Mouse (Mus musculus) hindbrain, embryonic 12.5 days (tissue): Measurements from ENCODE around the gene Prmt1. TPM values are rescaled to one million over a fixed set of nuclear protein-coding genes. Genes with fewer than 3 reads are reported as not detected.

ENCODE experiments used
- ATAC-seq: fragments of 200-750 bp; cut with Nextera tagmentation; 2 replicates; pipeline ENCODE4 v1.8.0; 2017; ENCODE audit warnings: moderate TSS enrichment; ENCODE audit not compliant: low FRiP score
- H3K27ac ChIP-seq: fragments of 300-500 bp; sonication (generic); 2 replicates; pipeline ENCODE4 v1.5.1; 2016; ENCODE audit warnings: mild to moderate bottlenecking
- H3K27me3 ChIP-seq: fragments of 300-500 bp; sonication (generic); 2 replicates; pipeline ENCODE4 v1.6.1; 2016; ENCODE audit warnings: mild to moderate bottlenecking
- H3K36me3 ChIP-seq: fragments of 300-500 bp; sonication (generic); 2 replicates; pipeline ENCODE4 v1.6.1; 2016; ENCODE audit warnings: mild to moderate bottlenecking
- H3K4me1 ChIP-seq: fragments of 300-500 bp; sonication (generic); 2 replicates; pipeline ENCODE4 v1.6.1; 2016
- H3K4me2 ChIP-seq: fragments of 300-500 bp; sonication (generic); replicated peaks from 2 replicates; pipeline ENCODE4 v1.6.1; 2016; ENCODE audit warnings: mild to moderate bottlenecking
- H3K4me3 ChIP-seq: fragments of 300-500 bp; sonication (generic); 2 replicates; pipeline ENCODE4 v1.5.1; 2016; ENCODE audit warnings: mild to moderate bottlenecking
- H3K9ac ChIP-seq: fragments of 300-500 bp; sonication (generic); 2 replicates; pipeline ENCODE4 v1.6.1; 2016; ENCODE audit warnings: mild to moderate bottlenecking, moderate library complexity
- H3K9me3 ChIP-seq: fragments of 300-500 bp; sonication (generic); replicated peaks from 2 replicates; pipeline ENCODE4 v1.6.1; 2016; ENCODE audit warnings: mild to moderate bottlenecking
- WGBS: fragments of 180-500 bp; shearing (Covaris S2); methylation state at CpG from one replicate; pipeline ENCODE4 v1.1.7; 2016; 5-methylcytosine and 5-hydroxymethylcytosine counted together
- polyA plus RNA-seq: library from polyadenylated mRNA; unstranded; fragments of >200 nt; fragmentation: Nextera tagmentation; extraction: Ambion mirVana; gene quantifications from 2 replicates; pipeline ENCODE4 v1.2.1, GENCODE M21; 2016

The Prmt1 gene
- polyA plus RNA-seq, 1 experiment from 2014 or later, result 566 TPM

DNA sequence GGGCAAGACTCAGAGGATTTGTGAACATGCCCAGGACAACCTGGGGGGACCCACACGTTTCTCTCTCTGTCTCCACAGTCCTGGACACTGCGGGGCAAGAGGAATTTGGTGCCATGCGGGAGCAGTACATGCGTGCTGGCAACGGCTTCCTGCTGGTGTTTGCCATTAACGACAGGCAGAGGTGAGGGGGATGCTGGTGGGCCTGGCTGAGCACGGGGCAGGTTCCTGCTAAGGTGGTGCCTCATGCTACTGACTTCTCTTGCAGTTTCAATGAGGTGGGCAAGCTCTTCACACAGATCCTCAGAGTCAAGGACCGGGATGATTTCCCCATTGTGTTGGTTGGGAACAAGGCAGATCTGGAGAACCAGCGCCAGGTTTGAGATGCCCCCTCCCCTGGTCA is 33.9 kb upstream of the Prmt1 start:
- no peak overlapping the region for H3K4me3 ChIP-seq
- H3K4me2 ChIP-seq, result no peak overlapping the region
- H3K27ac ChIP-seq, result no peak overlapping the region
- H3K27me3 ChIP-seq, result 0 out of 2 replicates have a peak, but pooled peaks cover 3% of the 10 kb centered on the region
- no peaks in the 10 kb centered on the region for H3K9me3 ChIP-seq
- peaks cover 20% of the 10 kb centered on the region for H3K4me1 ChIP-seq
- H3K36me3 ChIP-seq, result no peaks in the 10 kb centered on the region
- H3K9ac ChIP-seq, result no peak overlapping the region; the same call in 1 of the 2 replicates
- WGBS, result 79% methylated on average over 9 of the region's 9 CpGs
- ATAC-seq, result no peak

DNA sequence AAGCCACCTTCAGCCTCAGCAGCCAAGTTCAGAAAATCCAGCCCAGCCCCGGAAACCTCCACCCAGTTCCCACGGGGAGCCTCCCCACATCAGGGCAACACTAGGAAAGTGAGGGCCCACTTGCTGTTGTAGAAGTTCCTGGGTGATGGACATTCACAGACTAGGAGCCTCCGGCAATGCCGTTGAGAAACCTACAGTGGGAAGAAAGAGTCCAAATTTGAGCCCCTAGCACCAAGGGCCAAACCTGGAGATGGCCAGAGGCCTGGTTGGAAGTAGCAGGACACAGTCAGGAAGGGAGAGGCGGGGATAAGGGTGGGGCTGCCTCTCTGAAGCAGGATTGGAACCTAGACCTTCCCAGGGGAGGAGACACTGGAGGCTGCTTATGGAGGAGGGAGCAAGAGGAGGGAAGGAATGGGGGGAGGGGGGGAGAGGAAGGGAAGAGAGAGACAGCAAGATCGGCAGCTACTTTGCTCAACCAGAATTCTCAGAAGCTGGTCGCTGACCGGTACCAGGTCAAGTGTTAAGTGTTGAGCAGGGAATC is 32.7 kb upstream of the Prmt1 start:
- H3K27ac ChIP-seq, result no peak overlapping the region
- 44% methylated on average over 8 of the region's 8 CpGs for WGBS

DNA sequence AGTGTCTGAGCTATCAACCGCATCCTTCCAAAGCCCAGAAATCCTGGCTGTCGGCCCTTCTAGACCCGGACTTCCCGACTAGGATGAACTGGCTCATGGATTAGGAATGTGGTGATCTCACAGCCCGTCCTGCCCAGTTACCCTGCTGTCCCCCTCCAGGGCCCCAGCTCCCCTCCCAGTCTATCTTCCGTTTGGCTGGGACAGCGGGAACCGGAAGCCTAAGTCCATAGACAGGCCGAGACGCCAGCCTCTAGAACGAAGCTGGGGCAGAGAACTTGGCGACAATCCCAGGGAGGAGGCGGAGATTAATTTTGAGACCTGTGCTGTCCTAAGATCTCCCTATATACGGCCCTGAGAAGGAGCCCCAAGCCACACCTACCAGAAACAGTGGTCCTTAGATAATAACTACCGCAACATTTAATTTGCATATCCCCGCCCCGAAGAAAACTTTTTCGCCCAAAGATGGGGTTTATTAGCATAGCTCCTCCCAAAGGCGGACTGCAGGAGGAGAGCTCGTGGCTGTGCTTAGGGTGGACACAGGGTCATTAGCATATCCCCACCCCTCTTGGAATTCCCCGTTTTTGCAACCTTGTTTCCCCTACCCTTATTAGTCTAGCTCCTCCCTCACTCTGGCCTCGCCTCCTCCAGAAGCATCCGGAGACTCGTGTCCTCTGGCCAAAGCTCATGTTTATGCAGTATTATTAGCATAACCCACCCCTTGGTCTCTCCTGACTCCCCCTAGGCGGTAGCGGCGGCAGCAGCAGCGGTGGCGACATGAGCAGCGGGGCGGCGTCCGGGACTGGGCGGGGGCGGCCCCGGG is 31.1 kb upstream of the Prmt1 start, which contains the start of gene Rras:
TSS of gene Rras (plus strand) at position 720 of the 820 bp plus-strand sequence.
- Histone ChIP-seq H3K36me3 (peaks cover 10% of the 10 kb centered on the region), H3K4me1 (peaks cover 34% of the 10 kb centered on the region), H3K9me3 (no peaks in the 10 kb centered on the region), H3K4me3 (peak within 1 kb of the TSS; percentile 93), H3K27me3 (0 out of 2 replicates have a peak, but pooled peaks cover 3% of the 10 kb centered on the region), H3K27ac (peak within 1 kb of the TSS; percentile 85), H3K4me2 (peak within 1 kb of the TSS; percentile 86), H3K9ac (peak within 1 kb of the TSS; percentile 69)
- WGBS, result under 1% methylated on average over 35 of the region's 36 CpGs
- ATAC-seq, result peak; percentile 77

More for the DNA sequence above, 32.7 kb upstream of the Prmt1 start:
- no peak overlapping the region for H3K9ac ChIP-seq
- no peaks in the 10 kb centered on the region for H3K36me3 ChIP-seq
- H3K4me1 ChIP-seq, result peaks cover 30% of the 10 kb centered on the region
- no peak overlapping the region for H3K4me3 ChIP-seq
- 0 out of 2 replicates have a peak, but pooled peaks cover 3% of the 10 kb centered on the region for H3K27me3 ChIP-seq
- H3K4me2 ChIP-seq, result peak overlapping the region; percentile 86; the same call in 1 of the 2 replicates
- no peak for ATAC-seq
- H3K9me3 ChIP-seq, result no peaks in the 10 kb centered on the region

DNA sequence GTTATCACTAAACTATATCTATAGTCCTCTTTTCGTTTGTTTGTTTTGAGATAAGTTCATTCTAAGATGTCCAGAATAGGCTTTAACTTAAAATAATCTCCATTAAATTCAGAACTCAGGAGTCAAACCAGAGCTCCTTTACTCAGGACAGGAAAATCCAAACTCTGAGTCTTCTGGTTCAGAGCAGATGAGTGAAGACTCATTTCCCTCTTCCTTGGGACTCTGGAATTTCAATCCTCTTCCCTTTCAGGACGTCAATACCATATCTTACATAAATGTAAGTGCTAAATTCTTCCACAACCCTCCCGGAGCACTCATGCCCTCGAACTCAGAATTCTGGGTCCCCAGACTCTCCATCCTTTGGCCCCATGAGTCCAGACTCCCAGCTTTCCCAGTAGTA is 30.4 kb upstream of the Prmt1 start:
- Histone ChIP-seq H3K4me3 (peak overlapping the region; percentile 93), H3K27me3 (0 out of 2 replicates have a peak, but pooled peaks cover 3% of the 10 kb centered on the region), H3K4me1 (peaks cover 34% of the 10 kb centered on the region), H3K9ac (peak overlapping the region; percentile 51), H3K27ac (peak overlapping the region; percentile 85), H3K4me2 (peak overlapping the region; percentile 86), H3K36me3 (peaks cover 17% of the 10 kb centered on the region), H3K9me3 (no peaks in the 10 kb centered on the region)
- 3% methylated on average over 4 of the region's 4 CpGs for WGBS
- ATAC-seq, result no peak; the same call in 1 of the 2 replicates

DNA sequence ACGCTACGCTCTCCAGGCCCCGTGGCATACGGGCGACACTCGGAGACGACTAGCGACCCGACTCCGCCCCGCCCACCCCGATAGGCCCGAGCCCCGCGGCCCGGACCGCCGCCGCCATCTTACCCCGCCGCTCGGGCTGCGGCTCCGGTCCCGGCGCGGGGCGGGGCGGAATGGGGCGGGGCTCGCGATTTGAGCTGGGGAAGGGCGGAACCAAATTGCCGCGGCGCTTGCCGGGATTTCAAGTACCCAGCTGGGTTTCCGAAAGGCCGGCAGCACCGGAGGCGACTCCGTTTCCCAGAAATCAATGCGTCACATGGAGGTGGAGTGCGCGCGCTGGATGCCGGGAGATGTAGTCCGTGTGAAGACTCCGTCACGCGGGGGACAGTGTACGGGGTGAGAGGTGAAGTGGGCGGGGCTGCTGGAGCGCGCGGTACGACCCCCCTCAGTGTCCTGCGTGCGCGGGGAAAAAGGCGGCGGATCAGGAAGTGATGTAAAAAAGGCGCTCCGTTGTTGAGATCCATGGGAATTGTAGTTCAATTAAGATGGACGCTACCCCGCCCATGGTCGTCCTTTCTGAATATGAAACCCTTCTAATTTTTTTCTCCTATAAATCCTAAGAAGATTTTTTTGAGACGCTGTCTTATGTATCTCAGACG is 29.7 kb upstream of the Prmt1 start, which contains the start of gene Scaf1:
TSS of gene Scaf1 (minus strand) at position 407 of the 656 bp plus-strand sequence.
- under 1% methylated on average over 66 of the region's 69 CpGs for WGBS
- H3K27ac ChIP-seq, result peak within 1 kb of the TSS; percentile 87
- peak within 1 kb of the TSS; percentile 97 for H3K9ac ChIP-seq
- 0 out of 2 replicates have a peak, but pooled peaks cover 3% of the 10 kb centered on the region for H3K27me3 ChIP-seq
- no peaks in the 10 kb centered on the region for H3K9me3 ChIP-seq
- peaks cover 34% of the 10 kb centered on the region for H3K4me1 ChIP-seq
- peak; percentile 94 for ATAC-seq
- peaks cover 24% of the 10 kb centered on the region for H3K36me3 ChIP-seq
- H3K4me2 ChIP-seq, result peak within 1 kb of the TSS; percentile 86
- H3K4me3 ChIP-seq, result peak within 1 kb of the TSS; percentile 93

DNA sequence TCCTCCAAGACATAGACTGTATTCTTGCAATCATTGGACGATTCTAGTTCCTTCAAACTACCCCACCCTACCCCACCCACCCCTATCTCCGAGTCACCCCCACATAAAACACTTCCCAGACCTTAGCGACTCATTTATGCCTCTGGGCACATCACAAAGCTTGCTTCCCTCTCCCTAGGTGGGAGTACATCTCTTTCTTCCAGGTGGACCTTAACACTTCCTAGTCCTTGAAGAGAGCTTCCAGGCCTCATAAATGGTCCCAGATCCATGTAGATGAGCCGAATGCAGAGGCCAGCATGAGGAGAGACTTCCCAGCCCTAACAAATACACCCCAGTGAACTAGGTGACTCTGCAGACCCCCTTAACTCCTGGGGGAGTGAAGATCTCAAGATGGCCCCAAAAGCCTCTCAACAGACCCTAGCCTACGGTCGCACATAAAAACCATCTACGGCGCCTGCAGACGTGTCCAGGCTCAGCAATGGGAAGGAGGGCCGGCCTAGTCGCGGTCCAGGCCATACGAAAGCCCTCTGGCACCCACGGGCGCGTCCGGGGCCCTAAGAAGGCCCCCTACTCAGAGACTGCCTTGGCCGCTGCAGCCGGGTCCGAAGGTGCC is 29.1 kb upstream of the Prmt1 start:
- peaks cover 34% of the 10 kb centered on the region for H3K4me1 ChIP-seq
- peak overlapping the region; percentile 86 for H3K4me2 ChIP-seq
- peak overlapping the region; percentile 93 for H3K4me3 ChIP-seq
- H3K9ac ChIP-seq, result peak overlapping the region; percentile 97
- H3K27ac ChIP-seq, result peak overlapping the region; percentile 87
- H3K9me3 ChIP-seq, result no peaks in the 10 kb centered on the region
- ATAC-seq, result no peak
- WGBS, result 1% methylated on average over 20 of the region's 20 CpGs
- 0 out of 2 replicates have a peak, but pooled peaks cover 3% of the 10 kb centered on the region for H3K27me3 ChIP-seq
- peaks cover 26% of the 10 kb centered on the region for H3K36me3 ChIP-seq

DNA sequence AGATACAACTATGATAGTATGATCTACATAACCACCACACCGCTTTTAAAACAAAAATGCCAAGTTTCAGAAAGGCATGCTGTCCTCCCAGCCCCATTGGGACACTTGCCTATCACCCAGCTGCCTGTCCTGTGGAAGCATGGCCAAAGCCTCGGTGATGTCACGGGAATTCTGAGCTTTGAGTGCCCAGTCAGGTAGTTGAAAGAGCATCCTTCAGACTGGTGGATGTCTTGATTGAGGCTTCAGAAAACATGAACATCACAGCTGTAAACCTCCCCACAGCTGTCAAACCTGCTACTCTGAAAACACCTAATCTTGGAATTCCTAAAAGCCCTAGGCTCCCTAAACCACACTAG is 27.7 kb upstream of the Prmt1 start:
- no peak overlapping the region for H3K27ac ChIP-seq
- H3K4me3 ChIP-seq, result no peak overlapping the region
- H3K4me2 ChIP-seq, result 0 out of 2 replicates have a peak overlapping the region, but pooled peaks have one; percentile 86
- WGBS, result 96% methylated on average over 3 of the region's 3 CpGs
- peaks cover 33% of the 10 kb centered on the region for H3K4me1 ChIP-seq
- H3K27me3 ChIP-seq, result no peaks in the 10 kb centered on the region
- no peak for ATAC-seq
- H3K9me3 ChIP-seq, result no peaks in the 10 kb centered on the region
- no peak overlapping the region for H3K9ac ChIP-seq
- H3K36me3 ChIP-seq, result peaks cover 40% of the 10 kb centered on the region

DNA sequence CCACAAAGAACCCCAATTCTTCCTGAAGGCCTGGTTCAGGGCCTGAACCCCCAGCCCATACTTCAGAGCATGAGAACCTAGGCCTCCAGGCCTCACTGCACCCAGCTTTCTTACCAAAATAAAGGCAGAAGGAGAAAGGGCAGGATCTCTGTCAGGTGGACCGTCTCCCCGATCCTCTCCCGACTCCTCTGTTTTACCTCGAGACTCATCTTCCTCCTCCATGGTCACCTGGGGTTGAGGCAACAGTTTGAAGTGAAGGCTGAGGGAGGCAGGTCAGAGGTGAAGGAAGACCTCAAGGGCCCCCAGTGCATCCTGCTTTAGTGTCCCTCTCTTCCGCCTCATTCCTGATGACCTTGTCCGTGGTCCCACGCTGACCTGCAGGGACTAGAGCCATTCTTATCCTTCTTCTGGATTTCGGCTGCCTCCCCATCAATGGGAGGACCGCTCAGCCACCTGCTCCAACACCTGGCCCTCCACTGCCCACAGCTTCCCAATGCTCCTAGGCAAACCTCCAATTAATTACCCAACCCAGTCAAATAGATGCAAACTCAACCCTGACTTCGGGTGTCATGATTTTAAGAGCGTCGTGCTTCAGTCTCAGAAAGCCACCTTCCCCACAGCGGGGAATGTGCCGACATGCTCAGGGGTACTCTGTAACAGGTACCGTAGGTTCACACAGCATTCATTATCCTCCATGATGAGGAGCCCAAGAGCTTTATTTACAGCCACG is 27.2 kb upstream of the Prmt1 start:
- no peaks in the 10 kb centered on the region for H3K9me3 ChIP-seq
- peaks cover 31% of the 10 kb centered on the region for H3K4me1 ChIP-seq
- WGBS, result 97% methylated on average over 16 of the region's 16 CpGs
- H3K27ac ChIP-seq, result no peak overlapping the region
- no peaks in the 10 kb centered on the region for H3K27me3 ChIP-seq
- no peak overlapping the region for H3K4me3 ChIP-seq
- no peak overlapping the region for H3K9ac ChIP-seq
- no peak for ATAC-seq
- H3K36me3 ChIP-seq, result peaks cover 44% of the 10 kb centered on the region
- no peak overlapping the region for H3K4me2 ChIP-seq

DNA sequence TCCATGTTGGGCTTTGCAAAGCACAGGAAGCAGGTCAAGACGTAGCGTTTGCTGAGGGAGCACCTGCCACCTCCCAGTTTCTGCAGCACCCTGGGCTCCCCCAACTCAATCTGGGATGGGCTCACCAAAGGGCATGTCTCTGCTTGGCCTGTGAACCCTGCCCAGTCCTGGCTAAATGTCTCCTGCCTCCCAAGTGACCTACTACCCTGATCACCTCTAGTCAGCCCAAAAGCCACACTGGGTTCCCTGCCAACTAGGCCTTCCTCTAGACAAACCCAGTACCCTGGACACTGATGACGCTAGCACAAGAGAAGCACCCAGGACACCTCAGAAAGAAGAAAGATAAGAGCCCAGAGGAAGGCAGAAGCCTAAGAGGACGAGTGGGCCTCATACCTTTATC is 26.5 kb upstream of the Prmt1 start:
- Histone ChIP-seq H3K27ac (no peak overlapping the region), H3K4me2 (no peak overlapping the region), H3K9ac (peak overlapping the region; percentile 18; the same call in 1 of the 2 replicates), H3K36me3 (peaks cover 51% of the 10 kb centered on the region), H3K4me1 (peaks cover 26% of the 10 kb centered on the region), H3K4me3 (no peak overlapping the region), H3K9me3 (no peaks in the 10 kb centered on the region), H3K27me3 (no peaks in the 10 kb centered on the region)
- 89% methylated on average over 4 of the region's 4 CpGs for WGBS
- no peak for ATAC-seq

DNA sequence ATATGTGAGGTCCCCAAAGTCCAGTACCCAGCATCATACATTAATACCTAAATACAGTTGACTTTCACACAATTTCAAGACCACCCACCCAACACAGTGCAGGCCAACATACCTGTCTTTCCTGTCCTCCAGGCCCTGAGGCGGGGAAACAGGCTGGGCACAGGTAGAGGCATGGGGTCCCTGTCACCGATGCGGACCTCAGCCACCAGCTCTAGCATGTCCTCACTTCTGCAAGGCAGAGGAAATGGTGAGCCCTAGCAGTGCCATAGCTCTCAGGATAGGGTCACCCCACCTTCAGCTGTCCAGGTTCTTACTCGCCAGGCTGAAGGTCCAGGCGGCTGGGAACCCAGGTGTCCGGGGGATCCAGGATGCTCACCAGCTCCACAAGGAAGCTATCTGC is 25.6 kb upstream of the Prmt1 start:
- H3K9me3 ChIP-seq, result no peaks in the 10 kb centered on the region
- peaks cover 59% of the 10 kb centered on the region for H3K36me3 ChIP-seq
- no peak for ATAC-seq
- no peak overlapping the region for H3K4me2 ChIP-seq
- H3K4me1 ChIP-seq, result peaks cover 22% of the 10 kb centered on the region
- no peaks in the 10 kb centered on the region for H3K27me3 ChIP-seq
- WGBS, result 96% methylated on average over 6 of the region's 6 CpGs
- H3K9ac ChIP-seq, result no peak overlapping the region
- H3K4me3 ChIP-seq, result no peak overlapping the region
- H3K27ac ChIP-seq, result no peak overlapping the region

DNA sequence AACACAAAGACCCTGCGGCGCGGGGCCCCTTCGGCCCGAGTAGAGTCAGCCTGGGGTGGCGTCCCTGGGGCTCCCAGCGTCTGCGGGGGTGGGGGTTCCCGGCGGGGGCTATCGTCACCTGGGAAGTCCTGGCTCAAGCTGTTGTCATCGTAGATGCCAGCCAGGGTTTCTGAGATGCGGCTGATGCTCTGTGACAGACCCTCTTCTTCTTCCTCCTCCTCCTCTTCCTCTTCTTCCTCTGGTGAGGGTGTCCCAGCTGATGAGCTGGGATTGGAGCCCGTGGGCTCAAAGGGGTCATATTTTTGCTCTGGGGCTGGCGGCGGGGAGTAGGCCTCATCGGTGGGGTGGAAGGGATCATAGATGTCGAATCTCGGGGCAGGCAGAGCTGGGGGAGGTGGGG is 22.0 kb upstream of the Prmt1 start:
- Histone ChIP-seq H3K4me2 (no peak overlapping the region), H3K27me3 (no peaks in the 10 kb centered on the region), H3K27ac (no peak overlapping the region), H3K9me3 (no peaks in the 10 kb centered on the region), H3K9ac (no peak overlapping the region), H3K4me3 (no peak overlapping the region), H3K36me3 (peaks cover 92% of the 10 kb centered on the region), H3K4me1 (no peaks in the 10 kb centered on the region; the same call in 1 of the 2 replicates)
- WGBS, result 94% methylated on average over 19 of the region's 19 CpGs
- ATAC-seq, result no peak
